Mouse (Mus musculus) splenic B cell, adult 2 months (primary cell): ENCODE measurements around the gene Cend1.

Experiments used
- DNase-seq: peaks from one replicate; pipeline ENCODE4 v3.0.0-alpha.2; 2011; ENCODE audit warnings: low read depth, low spot score
- H3K27me3 ChIP-seq: 2 replicates; pipeline ENCODE4 v1.6.1; 2012; ENCODE audit warnings: mild to moderate bottlenecking, low read length, moderate library complexity, mixed read lengths; ENCODE audit not compliant: control insufficient read depth, poor library complexity, insufficient read depth, severe bottlenecking
- H3K36me3 ChIP-seq: 2 replicates; pipeline ENCODE4 v1.6.1; 2012; ENCODE audit warnings: mild to moderate bottlenecking, low read length, moderate library complexity, mixed read lengths; ENCODE audit not compliant: control insufficient read depth, poor library complexity, insufficient read depth, severe bottlenecking

Cend1 gene

GRCm38 (mm10) chr7:141429310-141429709 lies at the start of gene Cend1:
Gene Cend1 (minus strand): TSS chr7:141429491.
- Histone ChIP-seq H3K36me3 (peaks cover 5% of the 10 kb centered on the region), H3K27me3 (no peaks in the 10 kb centered on the region)
- no peak for DNase-seq

GRCm38 (mm10) chr7:141478270-141478748 lies 49.0 kb upstream of the Cend1 start:
- no peaks in the 10 kb centered on the region for H3K36me3 ChIP-seq
- no peaks in the 10 kb centered on the region for H3K27me3 ChIP-seq
- DNase-seq, result no peak

GRCm38 (mm10) chr7:141477578-141478269 lies 48.4 kb upstream of the Cend1 start:
- Histone ChIP-seq H3K36me3 (no peaks in the 10 kb centered on the region), H3K27me3 (no peaks in the 10 kb centered on the region)
- no peak for DNase-seq

- no peak for DNase-seq
- H3K27me3 ChIP-seq, result no peaks in the 10 kb centered on the region
These were observed 47.7 kb upstream of the Cend1 start for GRCm38 (mm10) chr7:141476981-141477370.

GRCm38 (mm10) chr7:141476226-141476980 lies 47.1 kb upstream of the Cend1 start:
- no peaks in the 10 kb centered on the region for H3K27me3 ChIP-seq
- H3K36me3 ChIP-seq, result no peaks in the 10 kb centered on the region
- DNase-seq, result peak; percentile 34

More at GRCm38 (mm10) chr7:141476981-141477370, 47.7 kb upstream of the Cend1 start:
- H3K36me3 ChIP-seq, result no peaks in the 10 kb centered on the region

GRCm38 (mm10) chr7:141475805-141476158 lies 46.5 kb upstream of the Cend1 start:
- H3K36me3 ChIP-seq, result no peaks in the 10 kb centered on the region; the same call in none of the 2 replicates
- H3K27me3 ChIP-seq, result no peaks in the 10 kb centered on the region
- no peak for DNase-seq

- no peaks in the 10 kb centered on the region for H3K27me3 ChIP-seq
- peaks cover 1% of the 10 kb centered on the region for H3K36me3 ChIP-seq
- DNase-seq, result peak; percentile 88
These were observed 45.9 kb upstream of the Cend1 start, which contains the start of the genes Polr2l and Tspan4 for GRCm38 (mm10) chr7:141475011-141475804. Gene Polr2l (minus strand): TSS chr7:141475132. Gene Tspan4 (plus strand): TSS chr7:141475240.

- Histone ChIP-seq H3K36me3 (peaks cover 1% of the 10 kb centered on the region), H3K27me3 (no peaks in the 10 kb centered on the region)
- DNase-seq, result no peak
These were observed 44.9 kb upstream of the Cend1 start for GRCm38 (mm10) chr7:141474160-141474559.

- Histone ChIP-seq H3K36me3 (peaks cover 1% of the 10 kb centered on the region), H3K27me3 (no peaks in the 10 kb centered on the region)
- DNase-seq, result no peak
These were observed 43.5 kb upstream of the Cend1 start for GRCm38 (mm10) chr7:141472763-141473162.

GRCm38 (mm10) chr7:141472226-141472625 lies 42.9 kb upstream of the Cend1 start:
- DNase-seq, result no peak
- peaks cover 1% of the 10 kb centered on the region for H3K36me3 ChIP-seq
- H3K27me3 ChIP-seq, result no peaks in the 10 kb centered on the region

- H3K36me3 ChIP-seq, result peaks cover 1% of the 10 kb centered on the region
- no peak for DNase-seq
- no peaks in the 10 kb centered on the region for H3K27me3 ChIP-seq
These were observed 41.9 kb upstream of the Cend1 start for GRCm38 (mm10) chr7:141471236-141471635.

GRCm38 (mm10) chr7:141470637-141470944 lies 41.3 kb upstream of the Cend1 start:
- DNase-seq, result no peak
- no peaks in the 10 kb centered on the region for H3K27me3 ChIP-seq
- peaks cover 1% of the 10 kb centered on the region for H3K36me3 ChIP-seq

- peaks cover 1% of the 10 kb centered on the region for H3K36me3 ChIP-seq
- no peaks in the 10 kb centered on the region for H3K27me3 ChIP-seq
- DNase-seq, result no peak
These were observed 40.8 kb upstream of the Cend1 start for GRCm38 (mm10) chr7:141469901-141470636.

GRCm38 (mm10) chr7:141469352-141469751 lies 40.1 kb upstream of the Cend1 start:
- Histone ChIP-seq H3K27me3 (no peaks in the 10 kb centered on the region), H3K36me3 (peaks cover 1% of the 10 kb centered on the region)
- DNase-seq, result no peak
